Mouse (Mus musculus): Measurements from ENCODE around the gene Hdhd5. TPM values are rescaled to one million over a fixed set of nuclear protein-coding genes. Genes with fewer than 3 reads are reported as not detected.
A peak's percentile ranks its signal among the peaks of the same experiment; 100 is the strongest.

Hdhd5 gene
- polyA plus RNA-seq, 1 experiment from 2014 or later = 15.2 TPM

- Histone ChIP-seq H3K4me2 (peak overlapping the region; percentile 76), H3K9me3 (no peaks in the 10 kb centered on the region), H3K27me3 (replicated peaks) (peaks cover 17% of the 10 kb centered on the region), H3K27ac (no peak overlapping the region), H3K4me1 (peaks cover 11% of the 10 kb centered on the region), H3K36me3 (no peaks in the 10 kb centered on the region), H3K4me3 (replicated peaks) (peak overlapping the region; percentile 71), H3K9ac (0 out of 2 replicates have a peak overlapping the region, but pooled peaks have one; percentile 23)
- WGBS = 6% methylated on average over 11 of the region's 11 CpGs
- ATAC-seq (ENCODE audit: insufficient read depth, low FRiP score, low read depth) = no peak
Observed at GRCm38 (mm10) chr6:120463884-120464283, 67.2 kb downstream of the Hdhd5 start.

GRCm38 (mm10) chr6:120463086-120463871, 67.8 kb downstream of the Hdhd5 start, which contains the start of gene Il17ra:
Il17ra (plus strand) TSS chr6:120463247.
- H3K4me3 ChIP-seq (replicated peaks) = peak within 1 kb of the TSS; percentile 71
- no peak within 1 kb of the TSS for H3K27ac ChIP-seq
- ATAC-seq (ENCODE audit: insufficient read depth, low FRiP score, low read depth) = peak; percentile 95
- no peaks in the 10 kb centered on the region for H3K36me3 ChIP-seq
- H3K9ac ChIP-seq = peak within 1 kb of the TSS; percentile 23; the same call in 1 of the 2 replicates
- H3K4me1 ChIP-seq = peaks cover 11% of the 10 kb centered on the region
- peaks cover 17% of the 10 kb centered on the region for H3K27me3 ChIP-seq (replicated peaks)
- peak within 1 kb of the TSS; percentile 76 for H3K4me2 ChIP-seq
- H3K9me3 ChIP-seq = no peaks in the 10 kb centered on the region
- under 1% methylated on average over 81 of the region's 90 CpGs for WGBS

DNA sequence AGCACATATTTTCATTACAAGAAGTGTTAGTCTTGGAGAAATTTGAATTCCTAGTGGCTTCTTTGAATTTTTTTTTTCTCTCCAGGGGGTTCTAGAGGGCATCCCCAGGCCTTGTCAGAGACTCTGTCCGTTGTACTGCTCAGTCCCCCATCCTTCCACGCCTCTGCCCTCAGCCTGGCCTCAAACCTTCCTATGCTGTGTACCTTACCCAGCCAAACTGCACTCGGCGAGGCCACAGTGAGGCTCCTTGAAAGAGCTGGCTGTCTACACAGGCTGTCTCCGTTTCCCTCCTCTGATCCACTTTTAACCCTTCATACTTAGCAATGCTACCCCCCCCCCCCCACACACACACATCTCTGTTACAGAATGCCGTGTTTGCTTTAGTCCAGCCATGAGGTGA, 68.9 kb downstream of the Hdhd5 start:
- Histone ChIP-seq H3K9ac (no peak overlapping the region), H3K4me3 (replicated peaks) (no peak overlapping the region), H3K4me2 (no peak overlapping the region), H3K27ac (no peak overlapping the region), H3K4me1 (peaks cover 11% of the 10 kb centered on the region), H3K36me3 (no peaks in the 10 kb centered on the region), H3K27me3 (replicated peaks) (peaks cover 17% of the 10 kb centered on the region), H3K9me3 (no peaks in the 10 kb centered on the region)
- ATAC-seq (ENCODE audit: insufficient read depth, low FRiP score, low read depth) = no peak
- WGBS = 49% methylated on average over 6 of the region's 6 CpGs

- Histone ChIP-seq H3K4me1 (peaks cover 11% of the 10 kb centered on the region), H3K27ac (no peak overlapping the region), H3K9me3 (no peaks in the 10 kb centered on the region), H3K36me3 (no peaks in the 10 kb centered on the region), H3K4me3 (replicated peaks) (no peak overlapping the region), H3K27me3 (replicated peaks) (peaks cover 17% of the 10 kb centered on the region), H3K4me2 (no peak overlapping the region), H3K9ac (no peak overlapping the region)
- no peak for ATAC-seq (ENCODE audit: insufficient read depth, low FRiP score, low read depth)
- WGBS = 60% methylated on average over 15 of the region's 15 CpGs
Observed at GRCm38 (mm10) chr6:120461217-120461616, 69.9 kb downstream of the Hdhd5 start.

Other genes with a start within 250 kb of the Hdhd5 start
- gene D330020A13Rik, start 237.0 kb downstream of the Hdhd5 start, polyA plus RNA-seq (2015; fragmentation: Nextera tagmentation; extraction: Ambion mirVana) = 0.21 and 0.40 TPM in 2 replicates
- 0.72 and 0.73 TPM in 2 replicates for gene B4galnt3, start 236.8 kb downstream of the Hdhd5 start, polyA plus RNA-seq (2015; fragmentation: Nextera tagmentation; extraction: Ambion mirVana)
- 38.6 and 41.7 TPM in 2 replicates for gene Kdm5a, start 167.2 kb downstream of the Hdhd5 start, polyA plus RNA-seq (2015; fragmentation: Nextera tagmentation; extraction: Ambion mirVana)
- gene Ccdc77, start 166.9 kb downstream of the Hdhd5 start, polyA plus RNA-seq (2015; fragmentation: Nextera tagmentation; extraction: Ambion mirVana) = 20.6 and 22.8 TPM in 2 replicates
- 7.2 and 7.5 TPM in 2 replicates for gene Il17ra, start 68.1 kb downstream of the Hdhd5 start, polyA plus RNA-seq (2015; fragmentation: Nextera tagmentation; extraction: Ambion mirVana)
- gene Tmem121b, start 37.5 kb downstream of the Hdhd5 start, polyA plus RNA-seq (2015; fragmentation: Nextera tagmentation; extraction: Ambion mirVana) = 0.12 and 0.15 TPM in 2 replicates
- gene Cecr2, start 135.1 kb upstream of the Hdhd5 start, polyA plus RNA-seq (2015; fragmentation: Nextera tagmentation; extraction: Ambion mirVana) = 1.5 and 1.9 TPM in 2 replicates
- 0.09 TPM in 2 replicates for gene Slc25a18, start 242.3 kb upstream of the Hdhd5 start, polyA plus RNA-seq (2015; fragmentation: Nextera tagmentation; extraction: Ambion mirVana)

Measured in stomach, embryonic 15.5 days (tissue).